Mouse (Mus musculus) fat pad, adult 2 months (tissue): ENCODE results near the gene Exoc4.

Source experiments
- DNase-seq: peaks from one replicate; pipeline ENCODE4 v3.0.0-alpha.2; 2011; ENCODE audit warnings: low read depth, low spot score; ENCODE audit errors: extremely low read depth

Exoc4 gene

DNA sequence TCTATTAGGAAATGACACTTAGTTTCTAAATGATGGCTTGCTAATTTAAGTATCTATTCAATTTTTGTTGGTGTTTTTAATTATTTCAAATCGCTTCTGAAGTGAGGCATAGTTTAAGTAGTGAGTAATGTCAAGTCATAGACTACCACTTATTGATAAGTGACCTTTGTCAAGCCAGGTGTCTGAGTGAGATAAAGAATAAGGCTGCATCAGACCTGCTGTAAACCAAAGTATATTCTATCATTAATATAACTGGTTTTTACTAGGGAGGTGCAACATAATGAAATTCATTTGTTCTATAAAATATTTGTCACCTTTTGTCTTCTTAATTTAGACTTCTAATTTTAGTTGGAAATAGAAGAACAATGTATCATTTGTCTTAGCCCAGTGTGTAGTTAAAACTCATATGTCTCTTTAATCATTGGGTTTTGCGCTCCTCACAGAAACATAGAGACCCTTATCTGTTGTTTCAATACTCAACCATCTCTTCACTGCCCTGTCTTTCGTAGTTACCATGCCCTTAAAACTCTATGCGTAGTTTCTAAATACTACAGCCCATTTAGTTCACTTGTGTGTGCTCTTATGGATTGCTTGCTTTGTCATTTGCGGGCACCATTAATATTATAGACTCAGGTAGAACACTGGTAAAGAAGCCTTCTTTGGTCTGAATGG, 217.4 kb downstream of the Exoc4 start:
- no peak for DNase-seq

DNA sequence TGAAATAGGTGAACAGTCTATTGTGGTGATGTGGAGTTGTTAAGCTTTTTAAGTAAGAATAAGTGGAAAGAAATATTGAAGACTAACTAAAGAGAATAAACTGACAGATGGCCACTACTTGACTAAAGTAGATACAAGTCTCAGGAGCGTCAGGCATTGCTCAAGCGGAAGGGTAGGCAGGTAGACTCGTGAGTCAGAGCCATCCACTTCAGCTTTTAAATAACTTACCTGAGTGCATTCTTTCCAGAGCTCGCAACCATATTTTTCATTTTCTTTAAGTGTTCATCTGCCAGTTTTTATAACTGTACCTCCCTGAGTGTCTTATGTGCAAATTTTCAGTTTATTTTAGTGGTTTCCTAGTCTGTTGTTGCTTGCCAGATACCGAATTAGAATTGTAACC, 219.6 kb downstream of the Exoc4 start:
- DNase-seq = no peak

DNA sequence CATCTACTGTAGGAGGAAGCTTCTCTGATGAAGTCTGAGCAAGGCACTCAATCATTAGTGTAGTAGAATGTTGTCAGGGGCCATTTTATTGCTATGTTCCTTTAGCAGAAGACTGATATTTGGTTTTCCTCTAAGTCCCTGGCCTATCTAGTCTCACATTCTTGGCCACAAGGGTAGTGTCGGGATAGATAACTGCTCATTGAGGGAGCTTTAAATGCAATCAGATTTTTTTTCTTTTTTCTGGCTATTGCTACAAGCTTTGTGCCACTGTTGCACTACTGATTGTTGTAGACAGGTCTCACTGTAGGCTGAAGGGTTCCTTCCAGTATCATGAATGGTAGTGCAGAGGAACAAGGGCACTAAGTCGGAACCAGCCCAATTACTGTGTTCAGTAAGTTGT, 227.2 kb downstream of the Exoc4 start:
- no peak for DNase-seq

DNA sequence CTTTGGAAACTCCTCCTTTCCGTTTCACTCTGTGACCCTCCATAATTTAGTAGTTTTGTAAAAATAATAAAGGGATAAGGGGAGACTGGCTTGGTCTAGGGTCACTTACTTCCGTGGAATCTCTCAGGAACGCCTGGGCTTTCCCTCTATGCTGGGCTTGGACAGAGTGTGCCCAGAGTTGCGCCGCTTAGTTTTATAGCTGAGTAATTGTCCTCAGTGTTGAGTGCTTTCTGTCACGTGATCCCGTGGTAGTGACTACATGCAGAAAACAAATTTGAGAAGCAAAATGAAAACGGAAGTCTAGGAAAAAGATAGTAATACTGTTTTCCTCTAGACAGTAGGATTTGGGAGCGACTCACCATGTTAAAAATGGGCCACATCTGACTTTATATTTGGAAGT, 235.7 kb downstream of the Exoc4 start:
- no peak for DNase-seq

DNA sequence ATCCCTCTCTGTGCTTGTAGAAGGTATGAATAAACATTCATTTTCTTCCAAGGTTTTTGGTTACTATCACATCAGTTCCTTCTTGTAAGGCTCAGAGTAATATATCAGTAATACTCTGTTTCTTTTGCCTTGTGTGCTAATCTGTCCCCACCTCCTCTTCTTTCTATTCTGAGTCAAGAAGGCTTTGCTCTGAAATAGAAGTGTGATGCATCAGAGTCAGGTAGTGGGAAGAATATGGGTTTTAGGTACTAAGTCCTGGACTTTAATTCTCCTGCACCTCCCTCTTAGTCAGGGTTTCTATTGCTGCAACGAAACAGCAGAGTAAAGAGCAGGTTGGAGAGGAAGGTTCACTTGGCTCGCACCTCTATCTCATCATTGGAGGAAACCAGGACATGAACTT, 240.9 kb downstream of the Exoc4 start:
- no peak for DNase-seq

DNA sequence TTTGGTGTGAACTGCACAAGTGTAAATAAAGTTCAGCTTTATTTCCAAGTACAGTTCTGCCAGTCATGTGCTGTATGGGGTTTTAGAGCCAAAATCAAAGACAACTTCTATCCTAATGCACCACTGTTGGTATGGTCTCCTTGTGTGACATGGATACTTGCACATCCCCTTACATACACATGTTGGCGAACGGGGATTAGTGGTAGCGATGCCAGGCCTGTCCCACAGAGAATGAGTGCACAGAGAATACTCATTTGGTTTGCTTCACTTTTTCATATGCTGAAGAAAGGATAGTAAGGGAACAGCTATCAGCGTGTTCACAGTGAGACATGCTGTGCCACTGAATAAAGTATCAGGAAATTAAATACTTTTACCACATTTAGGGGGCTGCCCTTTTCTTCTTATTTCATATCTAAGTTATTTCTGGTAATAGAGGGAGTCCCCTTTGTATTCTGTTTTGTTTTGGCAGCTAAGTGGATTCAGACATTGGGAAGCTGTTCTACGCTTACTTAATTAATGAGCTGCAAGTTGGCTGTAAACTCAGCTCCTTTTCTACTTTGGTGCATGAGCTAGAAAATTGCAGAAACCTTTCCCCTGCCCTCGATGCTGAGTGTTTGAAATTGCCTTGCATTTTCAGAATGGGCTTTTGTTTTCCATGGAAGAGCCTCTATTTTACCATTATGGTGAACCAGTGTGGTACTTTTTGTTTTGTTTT, 247.4 kb downstream of the Exoc4 start:
- DNase-seq = no peak

DNA sequence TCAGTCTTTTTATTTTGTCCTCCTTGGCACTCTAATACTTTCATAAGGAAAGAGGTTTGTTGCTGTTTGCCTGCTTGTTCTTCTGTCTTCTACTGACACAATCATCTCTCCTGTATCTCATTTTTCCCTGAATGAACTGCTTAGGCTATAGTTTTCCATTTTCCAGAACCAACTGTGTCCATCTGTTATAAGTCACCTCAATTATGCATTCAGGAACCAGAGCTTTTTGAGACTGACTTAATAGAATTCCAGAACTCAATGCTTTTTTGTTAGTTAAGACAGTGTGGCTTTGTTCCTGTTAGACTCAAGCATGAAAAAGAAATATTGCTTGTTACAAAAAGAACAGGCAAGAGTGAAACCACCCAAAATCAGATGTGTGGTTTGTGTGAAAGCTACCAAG, 248.5 kb downstream of the Exoc4 start:
- DNase-seq = no peak

DNA sequence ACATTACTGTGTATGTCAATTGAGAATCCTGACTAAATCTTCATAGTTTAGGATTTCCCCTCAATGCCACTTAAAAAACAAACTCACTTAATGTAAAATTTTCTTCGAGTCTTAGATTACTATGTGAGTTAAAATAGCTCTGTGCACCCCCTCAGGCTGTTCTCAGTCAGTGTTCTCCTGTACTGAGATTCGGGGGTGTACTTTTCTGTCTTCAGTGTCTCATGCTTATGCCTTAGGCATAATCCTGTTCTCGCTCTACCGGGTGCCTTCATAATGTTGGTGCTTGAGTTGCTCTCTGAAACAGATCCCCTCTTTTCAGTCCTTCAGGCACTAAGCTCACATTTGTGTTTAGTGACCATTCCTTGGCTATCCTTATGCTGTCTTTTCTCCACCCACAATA, 253.5 kb downstream of the Exoc4 start:
- no peak for DNase-seq

DNA sequence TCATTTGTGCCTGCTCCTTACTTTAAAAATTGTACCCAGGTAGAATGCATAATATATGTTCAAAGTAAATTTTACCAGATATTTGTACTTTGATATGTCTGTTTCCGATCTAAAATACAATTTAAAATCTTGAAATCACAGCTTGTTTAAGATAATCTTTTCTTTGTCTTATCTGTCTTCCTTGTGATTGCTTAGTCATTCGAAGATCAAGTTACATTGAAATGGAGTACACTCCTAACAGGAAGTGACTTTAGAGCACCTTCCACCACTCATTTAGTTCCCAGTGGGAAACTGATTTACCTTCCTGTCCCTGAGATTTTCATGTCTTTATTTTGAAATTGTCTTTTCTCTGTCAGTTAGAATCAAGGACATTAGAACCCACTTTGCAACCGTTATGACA, 254.5 kb downstream of the Exoc4 start:
- DNase-seq = no peak

DNA sequence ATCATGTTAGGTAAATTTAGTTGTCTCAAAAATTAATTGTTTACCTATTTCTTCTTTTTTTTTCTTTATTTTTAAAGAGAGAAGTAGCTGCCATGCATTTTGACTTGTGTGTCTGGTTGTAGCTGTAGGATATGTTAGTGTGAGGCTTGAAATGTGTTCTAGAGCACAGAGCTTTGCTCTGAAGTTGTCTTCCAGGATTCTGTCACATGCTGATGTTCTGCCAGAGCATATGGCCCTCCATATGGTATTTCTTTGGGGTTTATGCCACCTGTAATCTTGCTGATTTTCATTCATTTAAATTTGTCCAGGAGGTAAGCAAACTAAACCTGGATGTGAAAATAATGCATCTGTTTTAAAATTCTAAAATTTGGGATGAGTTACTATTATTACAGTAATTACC, 258.2 kb downstream of the Exoc4 start:
- DNase-seq = no peak

DNA sequence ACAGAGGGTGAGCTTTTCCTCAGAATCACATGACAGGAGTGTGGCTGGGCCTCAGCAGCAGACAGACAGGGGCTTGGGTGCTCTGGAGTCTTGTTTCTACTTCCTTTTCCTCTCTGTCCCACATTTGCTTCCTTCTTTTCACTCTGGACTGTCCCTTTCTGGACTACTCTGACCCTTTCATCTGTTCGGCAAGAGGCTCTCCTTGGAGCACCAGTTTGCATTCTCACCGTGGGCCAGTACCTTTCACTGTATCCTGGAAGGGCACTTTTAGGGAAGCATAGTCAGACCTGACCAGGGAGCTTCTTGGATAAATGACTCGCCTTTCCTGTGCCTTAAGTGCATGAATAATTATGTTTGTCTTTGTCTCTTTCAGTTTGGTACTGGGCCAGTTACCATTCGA, 266.5 kb downstream of the Exoc4 start:
- DNase-seq = no peak

DNA sequence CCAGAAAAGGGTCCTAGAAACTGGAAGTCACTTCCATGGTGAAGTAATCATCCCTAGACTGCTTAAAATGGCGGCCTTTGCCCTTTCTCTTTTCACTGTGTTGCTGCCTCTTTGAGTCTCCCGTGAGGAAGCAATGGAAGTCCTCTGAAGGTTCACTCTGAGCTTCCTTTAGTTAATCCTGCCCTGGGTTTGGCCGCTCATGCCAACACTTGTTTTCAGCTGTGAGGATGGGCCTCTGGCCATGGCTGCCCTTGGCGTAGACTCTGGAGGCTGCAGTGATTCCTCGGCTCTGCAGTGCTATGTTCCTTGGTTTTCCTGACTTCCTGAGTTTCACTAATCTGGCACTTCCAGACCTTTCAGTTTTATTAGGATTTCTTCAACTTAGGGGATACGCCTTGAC, 267.9 kb downstream of the Exoc4 start:
- no peak for DNase-seq

DNA sequence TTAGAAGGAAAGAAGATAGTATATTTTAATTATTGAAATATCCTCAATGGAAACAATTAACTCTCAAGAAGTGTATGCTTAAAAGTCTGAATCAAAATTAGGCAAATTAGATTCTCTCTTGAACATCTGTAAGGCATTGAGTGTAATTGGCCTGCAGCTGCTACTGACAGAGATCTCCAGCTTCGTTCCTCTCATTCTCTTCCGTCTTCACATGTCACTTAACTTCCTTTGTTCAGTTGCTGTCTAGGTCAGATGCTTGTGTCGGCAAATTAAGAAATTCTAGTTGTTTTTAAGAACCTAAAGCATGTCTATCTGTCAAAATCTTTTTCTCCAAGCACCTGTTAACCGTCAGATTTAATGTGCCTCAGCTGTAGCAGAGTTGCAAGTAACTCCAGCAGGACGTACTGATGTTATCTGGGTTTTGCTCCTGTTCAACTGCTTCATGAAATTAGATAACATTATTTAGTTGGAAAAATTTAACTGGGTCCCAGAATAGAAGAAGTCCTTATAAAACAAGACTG, 269.1 kb downstream of the Exoc4 start:
- no peak for DNase-seq

DNA sequence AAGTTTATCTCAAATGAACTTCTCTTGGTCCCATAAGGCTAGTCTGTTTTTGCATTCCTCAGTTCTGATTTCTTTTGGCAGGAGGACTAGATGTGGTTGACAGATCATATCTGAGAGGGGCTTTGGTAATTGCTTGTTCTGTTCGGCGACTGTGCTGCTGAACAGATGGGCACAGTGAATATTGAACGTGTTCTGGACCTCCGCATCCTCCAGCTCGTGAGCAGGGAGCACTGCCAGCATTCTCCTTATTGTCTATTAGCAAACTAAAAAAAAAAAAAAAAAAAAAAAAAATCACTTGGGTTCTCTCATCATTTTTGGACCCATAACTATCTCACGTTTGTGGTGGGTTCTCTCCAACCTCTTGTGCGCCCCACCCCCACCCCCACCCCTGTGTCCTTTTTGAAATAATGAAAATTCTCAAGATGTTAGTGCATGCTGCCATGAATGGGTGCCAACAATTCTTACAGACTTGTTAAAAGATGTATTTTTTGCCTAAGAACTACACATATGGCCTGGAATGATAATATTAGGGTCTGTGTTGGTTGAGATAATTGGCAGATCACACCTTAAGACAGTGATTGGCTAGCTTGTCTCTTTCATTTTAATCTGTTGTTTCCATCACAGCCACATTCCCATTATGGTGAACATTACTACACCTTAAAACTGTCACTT, 276.9 kb downstream of the Exoc4 start:
- no peak for DNase-seq

DNA sequence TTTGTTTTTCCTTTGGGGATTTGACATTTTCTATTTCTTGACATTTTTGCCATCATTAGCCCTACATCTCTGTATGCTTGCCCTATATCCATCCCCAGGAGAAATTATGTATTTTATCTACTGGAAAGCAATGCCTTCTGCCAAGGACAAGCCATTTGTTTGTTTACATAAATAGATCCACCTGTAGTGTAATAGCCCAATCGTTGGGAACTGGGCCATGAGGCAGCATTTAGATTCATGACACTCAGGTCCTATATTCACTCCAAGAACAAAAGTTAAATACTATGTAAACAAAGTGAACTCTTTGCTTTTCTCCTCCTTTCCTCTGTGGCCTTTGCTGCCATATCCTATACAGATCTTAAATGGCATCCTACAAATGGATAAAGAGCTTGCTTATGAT, 291.5 kb downstream of the Exoc4 start:
- no peak for DNase-seq

DNA sequence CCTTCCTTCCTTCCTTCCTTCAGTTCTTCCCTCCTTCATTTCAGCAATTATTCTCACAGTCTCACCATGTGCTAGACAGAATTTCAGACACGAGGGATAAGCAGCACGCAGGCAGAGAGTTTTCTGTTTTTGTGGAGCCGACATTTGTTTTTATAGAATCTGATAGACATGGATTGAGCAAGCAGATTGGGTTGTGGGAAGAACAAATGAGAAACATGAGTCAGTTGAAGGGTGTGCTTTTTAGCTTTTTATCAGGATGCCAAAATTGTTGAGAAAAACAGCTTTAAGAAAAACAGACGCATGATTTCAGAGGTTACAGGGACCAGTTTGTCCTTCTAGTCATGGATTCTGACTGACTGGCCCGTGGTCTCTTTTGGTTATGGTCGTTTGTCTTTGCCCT, 293.8 kb downstream of the Exoc4 start:
- no peak for DNase-seq

DNA sequence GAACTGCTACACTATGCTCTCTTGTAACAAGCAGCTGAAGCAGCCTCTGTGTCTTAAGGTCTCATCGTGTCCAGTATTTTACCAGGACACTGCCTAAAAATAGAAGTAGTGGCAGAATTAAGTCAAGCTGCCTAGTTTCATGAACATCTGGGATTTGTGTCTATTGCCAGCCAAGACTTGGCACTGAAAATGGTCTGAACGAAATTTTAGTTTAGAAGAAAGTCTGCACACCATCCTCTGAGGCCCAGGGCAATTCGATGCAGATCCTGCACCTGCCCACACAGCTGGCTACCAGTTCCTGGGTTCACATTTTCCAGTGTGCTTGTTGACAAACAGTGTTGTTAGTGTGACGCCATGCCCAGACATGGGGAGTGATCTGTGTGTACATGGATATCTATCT, 303.0 kb downstream of the Exoc4 start:
- DNase-seq = no peak

DNA sequence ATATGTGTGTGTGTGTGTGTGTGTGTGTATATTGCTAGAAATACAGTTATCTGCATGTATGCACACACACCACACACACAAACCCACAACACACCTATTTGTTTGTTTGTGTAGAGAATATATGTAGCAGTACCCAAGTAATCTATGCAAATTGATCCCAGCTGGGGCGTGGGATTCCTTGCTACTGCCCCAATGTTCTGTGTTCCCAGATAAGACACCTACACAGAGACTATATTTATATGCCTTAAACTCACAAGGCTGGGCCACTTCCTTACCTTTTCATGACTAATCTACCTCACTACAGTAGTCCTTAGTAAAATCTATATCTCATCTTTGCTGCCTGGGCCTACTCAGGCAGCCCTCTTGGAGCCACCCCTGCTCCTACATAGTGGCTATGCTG, 312.0 kb downstream of the Exoc4 start:
- DNase-seq = no peak

DNA sequence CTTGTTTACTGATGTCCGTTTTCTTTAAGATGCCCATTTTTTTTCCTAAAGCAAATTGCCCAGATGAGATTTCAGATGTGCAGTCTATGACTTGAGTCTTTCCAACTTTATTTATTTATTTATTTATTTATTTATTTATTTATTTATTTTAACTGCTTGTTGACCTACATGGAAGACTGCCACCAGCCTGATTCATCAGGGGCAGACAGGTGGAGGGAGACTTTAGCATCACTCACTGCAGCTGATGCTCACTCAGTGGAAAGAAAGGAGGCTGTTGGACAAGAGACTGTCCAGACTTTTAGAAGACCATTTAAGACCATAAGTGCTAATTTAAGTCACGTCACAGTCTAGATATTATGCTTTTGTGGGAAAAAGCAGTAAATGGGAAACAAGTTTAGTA, 313.0 kb downstream of the Exoc4 start:
- DNase-seq = no peak

DNA sequence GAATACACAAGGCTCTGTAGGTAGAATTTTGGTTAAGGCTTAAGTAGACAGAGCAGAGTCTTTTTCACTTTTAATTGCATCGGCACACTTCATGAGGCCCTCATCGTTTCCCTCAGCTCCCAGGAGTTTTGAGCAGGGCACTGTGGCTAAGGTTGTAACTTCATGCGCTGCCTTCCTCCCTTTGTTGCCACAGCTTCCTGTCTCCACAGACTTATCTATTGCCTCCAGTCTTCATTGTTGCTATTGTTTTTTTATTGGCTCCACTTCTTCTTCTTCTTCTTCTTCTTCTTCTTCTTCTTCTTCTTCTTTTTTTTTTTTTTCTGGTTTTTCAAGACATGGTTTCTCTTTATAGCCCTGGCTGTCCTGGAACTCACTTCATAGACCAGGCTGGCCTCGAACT, 327.1 kb downstream of the Exoc4 start:
- DNase-seq = no peak

DNA sequence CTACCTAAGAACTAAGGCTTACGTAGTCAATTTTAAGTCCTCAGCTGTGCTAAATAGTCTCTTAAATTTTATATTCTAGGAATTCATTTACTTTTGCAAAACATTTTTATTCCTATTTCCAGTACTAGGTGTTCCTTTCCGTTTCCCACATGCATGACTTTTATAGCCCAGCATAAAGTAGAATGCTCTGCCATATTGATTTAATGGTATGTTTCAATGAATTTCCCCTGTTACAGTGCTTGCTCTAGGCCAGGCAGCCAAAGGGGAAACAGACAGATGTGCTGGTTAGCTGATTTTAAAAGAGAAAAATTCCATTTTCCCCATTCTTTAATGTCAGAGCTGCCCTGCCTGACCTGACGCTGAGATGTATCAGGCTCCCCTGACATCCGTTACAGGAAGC, 359.6 kb downstream of the Exoc4 start:
- no peak for DNase-seq

DNA sequence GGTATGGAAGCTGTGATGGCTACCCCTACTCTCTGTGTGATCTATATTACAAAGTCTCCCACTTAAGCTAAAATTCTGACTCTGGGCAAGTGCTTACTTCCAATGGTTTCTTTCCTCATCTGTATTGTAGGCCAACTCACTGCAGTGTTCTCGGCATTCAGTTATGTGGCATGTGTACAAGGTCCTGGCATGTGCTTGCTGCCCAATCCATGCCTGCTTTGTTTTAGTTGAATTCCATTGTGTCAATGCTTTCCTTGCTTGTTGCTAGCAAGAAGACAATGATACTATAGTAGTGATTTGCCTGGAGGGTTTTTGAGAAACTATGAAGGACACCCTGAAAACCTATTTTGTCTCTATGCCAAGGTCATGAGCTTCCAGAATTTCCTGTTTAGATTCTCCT, 365.1 kb downstream of the Exoc4 start:
- no peak for DNase-seq
